Mouse (Mus musculus) embryonic facial prominence, embryonic 13.5 days (tissue): Measurements from ENCODE around the gene Phex. TPM values are rescaled to one million over a fixed set of nuclear protein-coding genes. Genes with fewer than 3 reads are reported as not detected.

Experiments
- ATAC-seq: fragments of 200-750 bp; cut with Nextera tagmentation; 2 replicates; pipeline ENCODE4 v1.8.0; 2017; ENCODE audit warnings: low read depth; ENCODE audit not compliant: insufficient number of reproducible peaks, insufficient read depth, low FRiP score, low TSS enrichment
- H3K27ac ChIP-seq: fragments of 300-500 bp; sonication (generic); 2 replicates; pipeline ENCODE4 v1.5.1; 2015; ENCODE audit warnings: moderate library complexity, mild to moderate bottlenecking, inconsistent platforms
- H3K27me3 ChIP-seq: fragments of 300-500 bp; sonication (generic); 2 replicates; pipeline ENCODE4 v1.6.1; 2015; ENCODE audit warnings: mild to moderate bottlenecking, inconsistent platforms
- H3K36me3 ChIP-seq: fragments of 300-500 bp; sonication (generic); 2 replicates; pipeline ENCODE4 v1.6.1; 2015; ENCODE audit warnings: mild to moderate bottlenecking, inconsistent platforms
- H3K4me1 ChIP-seq: fragments of 300-500 bp; sonication (generic); 2 replicates; pipeline ENCODE4 v1.6.1; 2015; ENCODE audit warnings: inconsistent platforms
- H3K4me2 ChIP-seq: fragments of 300-500 bp; sonication (generic); 2 replicates; pipeline ENCODE4 v1.6.1; 2015; ENCODE audit warnings: moderate library complexity, mild to moderate bottlenecking, inconsistent platforms
- H3K4me3 ChIP-seq: fragments of 300-500 bp; sonication (generic); 2 replicates; pipeline ENCODE4 v1.5.1; 2015; ENCODE audit warnings: mild to moderate bottlenecking, inconsistent platforms
- H3K9ac ChIP-seq: fragments of 300-500 bp; sonication (generic); 2 replicates; pipeline ENCODE4 v1.6.1; 2015; ENCODE audit warnings: mild to moderate bottlenecking, inconsistent platforms
- H3K9me3 ChIP-seq: fragments of 300-500 bp; sonication (generic); 2 replicates; pipeline ENCODE4 v1.6.1; 2016; ENCODE audit warnings: inconsistent platforms
- WGBS: fragments of 180-500 bp; shearing (Covaris S2); methylation state at CpG from one replicate; pipeline ENCODE4 v1.1.7; 2015; ENCODE audit warnings: mixed read lengths; 5-methylcytosine and 5-hydroxymethylcytosine counted together
- polyA plus RNA-seq: library from polyadenylated mRNA; unstranded; fragments of >200 nt; fragmentation: Nextera tagmentation; extraction: Ambion mirVana; gene quantifications from 2 replicates; pipeline ENCODE4 v1.2.1, GENCODE M21; 2015

Gene Phex
- polyA plus RNA-seq, 1 experiment from 2014 or later, result 1.7 TPM

- no peak overlapping the region for H3K4me2 ChIP-seq
- no peak for ATAC-seq
- 5% methylated on average over 3 of the region's 3 CpGs for WGBS
- H3K36me3 ChIP-seq, result no peaks in the 10 kb centered on the region
- H3K4me3 ChIP-seq, result no peak overlapping the region
- no peak overlapping the region for H3K27ac ChIP-seq
- H3K27me3 ChIP-seq, result peaks cover 17% of the 10 kb centered on the region
- H3K9me3 ChIP-seq, result no peaks in the 10 kb centered on the region
- H3K4me1 ChIP-seq, result no peaks in the 10 kb centered on the region
- H3K9ac ChIP-seq, result no peak overlapping the region
These were observed 107.7 kb downstream of the Phex start for GRCm38 (mm10) chrX:157307411-157307810.

- H3K27ac ChIP-seq, result no peak overlapping the region
- H3K9ac ChIP-seq, result no peak overlapping the region
- whole genome bisulfite sequencing, result 44% methylated on average over 4 of the region's 4 CpGs
- no peak overlapping the region for H3K4me2 ChIP-seq
- ATAC-seq, result no peak
- no peaks in the 10 kb centered on the region for H3K36me3 ChIP-seq
- peaks cover 17% of the 10 kb centered on the region for H3K27me3 ChIP-seq
- no peaks in the 10 kb centered on the region for H3K9me3 ChIP-seq
- no peaks in the 10 kb centered on the region for H3K4me1 ChIP-seq
- H3K4me3 ChIP-seq, result no peak overlapping the region
These were observed 108.2 kb downstream of the Phex start for GRCm38 (mm10) chrX:157306796-157307405.

- H3K27me3 ChIP-seq, result peaks cover 17% of the 10 kb centered on the region
- H3K9ac ChIP-seq, result no peak overlapping the region
- H3K9me3 ChIP-seq, result no peaks in the 10 kb centered on the region
- H3K4me1 ChIP-seq, result no peaks in the 10 kb centered on the region
- H3K36me3 ChIP-seq, result no peaks in the 10 kb centered on the region
- H3K4me3 ChIP-seq, result no peak overlapping the region
- H3K27ac ChIP-seq, result no peak overlapping the region
- H3K4me2 ChIP-seq, result no peak overlapping the region
- 80% methylated on average over 5 of the region's 5 CpGs for WGBS
- no peak for ATAC-seq
These were observed 109.3 kb downstream of the Phex start for GRCm38 (mm10) chrX:157305852-157306232.

- WGBS, result 35% methylated on average over 6 of the region's 6 CpGs
- no peaks in the 10 kb centered on the region for H3K4me1 ChIP-seq
- no peaks in the 10 kb centered on the region for H3K36me3 ChIP-seq
- H3K4me2 ChIP-seq, result no peak overlapping the region
- peaks cover 17% of the 10 kb centered on the region for H3K27me3 ChIP-seq
- no peak overlapping the region for H3K27ac ChIP-seq
- no peak overlapping the region for H3K9ac ChIP-seq
- no peak overlapping the region for H3K4me3 ChIP-seq
- no peaks in the 10 kb centered on the region for H3K9me3 ChIP-seq
- ATAC-seq, result no peak
These were observed 109.8 kb downstream of the Phex start for GRCm38 (mm10) chrX:157305193-157305851.

GRCm38 (mm10) chrX:157292411-157292810 lies 122.7 kb downstream of the Phex start:
- Histone ChIP-seq H3K36me3 (no peaks in the 10 kb centered on the region), H3K9ac (no peak overlapping the region), H3K4me3 (no peak overlapping the region), H3K27me3 (0 out of 2 replicates have a peak, but pooled peaks cover 3% of the 10 kb centered on the region), H3K27ac (no peak overlapping the region), H3K4me2 (no peak overlapping the region), H3K9me3 (no peaks in the 10 kb centered on the region), H3K4me1 (no peaks in the 10 kb centered on the region)
- ATAC-seq, result no peak

GRCm38 (mm10) chrX:157276581-157276980 lies 138.5 kb downstream of the Phex start:
- H3K4me3 ChIP-seq, result no peak overlapping the region
- ATAC-seq, result no peak
- no peaks in the 10 kb centered on the region for H3K9me3 ChIP-seq

GRCm38 (mm10) chrX:157273291-157273690 lies 141.8 kb downstream of the Phex start:
- no peaks in the 10 kb centered on the region for H3K36me3 ChIP-seq
- H3K4me3 ChIP-seq, result no peak overlapping the region
- no peak overlapping the region for H3K27ac ChIP-seq
- H3K4me1 ChIP-seq, result no peaks in the 10 kb centered on the region
- H3K27me3 ChIP-seq, result peaks cover 5% of the 10 kb centered on the region; the same call in 1 of the 2 replicates
- no peak overlapping the region for H3K9ac ChIP-seq
- H3K4me2 ChIP-seq, result no peak overlapping the region
- no peak for ATAC-seq
- WGBS, result 69% methylated on average over 3 of the region's 3 CpGs
- H3K9me3 ChIP-seq, result no peaks in the 10 kb centered on the region

More at GRCm38 (mm10) chrX:157276581-157276980, 138.5 kb downstream of the Phex start:
- no peak overlapping the region for H3K4me2 ChIP-seq
- 62% methylated on average over 1 of the region's 1 CpGs for WGBS
- H3K27ac ChIP-seq, result no peak overlapping the region
- peaks cover 7% of the 10 kb centered on the region; the same call in 1 of the 2 replicates for H3K27me3 ChIP-seq
- H3K9ac ChIP-seq, result no peak overlapping the region
- H3K4me1 ChIP-seq, result no peaks in the 10 kb centered on the region
- no peaks in the 10 kb centered on the region for H3K36me3 ChIP-seq

GRCm38 (mm10) chrX:157271609-157272008 lies 143.5 kb downstream of the Phex start:
- H3K4me1 ChIP-seq, result no peaks in the 10 kb centered on the region
- H3K27me3 ChIP-seq, result peaks cover 5% of the 10 kb centered on the region; the same call in 1 of the 2 replicates
- H3K4me2 ChIP-seq, result no peak overlapping the region
- no peaks in the 10 kb centered on the region for H3K9me3 ChIP-seq
- no peaks in the 10 kb centered on the region for H3K36me3 ChIP-seq
- H3K9ac ChIP-seq, result no peak overlapping the region
- no peak overlapping the region for H3K4me3 ChIP-seq
- 39% methylated on average over 3 of the region's 3 CpGs for WGBS
- ATAC-seq, result no peak
- no peak overlapping the region for H3K27ac ChIP-seq

GRCm38 (mm10) chrX:157269726-157270305 lies 145.3 kb downstream of the Phex start:
- Histone ChIP-seq H3K27me3 (peaks cover 5% of the 10 kb centered on the region; the same call in 1 of the 2 replicates), H3K4me1 (no peaks in the 10 kb centered on the region), H3K9ac (no peak overlapping the region), H3K36me3 (no peaks in the 10 kb centered on the region), H3K4me3 (no peak overlapping the region), H3K27ac (no peak overlapping the region), H3K4me2 (no peak overlapping the region), H3K9me3 (no peaks in the 10 kb centered on the region)
- 57% methylated on average over 5 of the region's 5 CpGs for WGBS
- no peak for ATAC-seq

- ATAC-seq, result no peak
- Histone ChIP-seq H3K4me3 (no peak overlapping the region), H3K9me3 (no peaks in the 10 kb centered on the region), H3K27ac (no peak overlapping the region), H3K4me1 (no peaks in the 10 kb centered on the region), H3K27me3 (no peaks in the 10 kb centered on the region; the same call in 1 of the 2 replicates), H3K9ac (no peak overlapping the region), H3K4me2 (no peak overlapping the region), H3K36me3 (no peaks in the 10 kb centered on the region)
- 80% methylated on average over 1 of the region's 1 CpGs for WGBS
These were observed 147.0 kb downstream of the Phex start for GRCm38 (mm10) chrX:157268141-157268540.

- Histone ChIP-seq H3K27me3 (no peaks in the 10 kb centered on the region), H3K9me3 (no peaks in the 10 kb centered on the region)
- no peak for ATAC-seq
These were observed 212.4 kb downstream of the Phex start for GRCm38 (mm10) chrX:157202736-157203135.

GRCm38 (mm10) chrX:157184167-157184566 lies 230.9 kb downstream of the Phex start:
- no peak overlapping the region for H3K27ac ChIP-seq
- H3K4me2 ChIP-seq, result no peak overlapping the region
- 74% methylated on average over 4 of the region's 4 CpGs for WGBS
- no peaks in the 10 kb centered on the region for H3K9me3 ChIP-seq
- no peaks in the 10 kb centered on the region for H3K36me3 ChIP-seq
- no peak overlapping the region for H3K9ac ChIP-seq
- H3K4me3 ChIP-seq, result no peak overlapping the region
- peaks cover 8% of the 10 kb centered on the region; the same call in 1 of the 2 replicates for H3K27me3 ChIP-seq
- ATAC-seq, result no peak
- no peaks in the 10 kb centered on the region for H3K4me1 ChIP-seq

More at GRCm38 (mm10) chrX:157202736-157203135, 212.4 kb downstream of the Phex start:
- Histone ChIP-seq H3K4me2 (no peak overlapping the region), H3K27ac (no peak overlapping the region), H3K9ac (no peak overlapping the region), H3K36me3 (no peaks in the 10 kb centered on the region), H3K4me1 (no peaks in the 10 kb centered on the region), H3K4me3 (no peak overlapping the region)
- 81% methylated on average over 1 of the region's 1 CpGs for WGBS
